23 mouse cellular contexts compared by ENCODE assay signal in genomic region chr4:14147102-14147501, GRCm38 (mm10).
DNase-seq lines count a peak whose midpoint lies in the region; ATAC-seq and TF ChIP-seq lines count a peak whose summit lies in the region.
"Had no signal": no experiment of that assay in that cellular context is flagged by ENCODE, and none has a peak within 500 bp of the region (broad histone marks: within the 10 kb centered on the region; RNA-seq: fewer than 3 reads in every experiment).

No protein-coding gene starts in this region.

- no peak for TF ChIP-seq POLR2A in brain, embryonic 14.5 days (IDR thresholded peaks at IDR 0.05; ENCODE audit: borderline replicate concordance, extremely low read depth, insufficient read depth, insufficient read length, poor library complexity, severe bottlenecking)

- 0 out of 2 replicates have a peak overlapping the region, but pooled peaks have one; percentile 8 for H3K27ac ChIP-seq in hindbrain, embryonic 15.5 days (replicated peaks)
- no peak overlapping the region for H3K27ac ChIP-seq in hindbrain, embryonic 10.5 days
- H3K27ac ChIP-seq in midbrain, embryonic 15.5 days: peak overlapping the region; percentile 9; the same call in 1 of the 2 replicates
- H3K27ac ChIP-seq in midbrain, embryonic 11.5 days (ENCODE audit: low read depth, low read length): no peak overlapping the region
- H3K27ac ChIP-seq: embryonic facial prominence, embryonic 10.5 days; embryonic facial prominence, embryonic 12.5 days; forebrain, embryonic 13.5 days; forebrain, embryonic 15.5 days had no signal

- no peaks in the 10 kb centered on the region for H3K4me1 ChIP-seq in hindbrain, embryonic 15.5 days (replicated peaks)
- H3K4me1 ChIP-seq in hindbrain, embryonic 10.5 days (replicated peaks): no peaks in the 10 kb centered on the region
- H3K4me1 ChIP-seq in midbrain, embryonic 15.5 days: peaks cover 7% of the 10 kb centered on the region; the same call in 1 of the 2 replicates
- no peaks in the 10 kb centered on the region for H3K4me1 ChIP-seq in midbrain, embryonic 11.5 days (ENCODE audit: control insufficient read depth, insufficient read depth, low read length)
- H3K4me1 ChIP-seq: embryonic facial prominence, embryonic 10.5 days; embryonic facial prominence, embryonic 12.5 days; forebrain, embryonic 13.5 days; forebrain, embryonic 15.5 days had no signal

- H3K36me3 ChIP-seq in hindbrain, embryonic 15.5 days: no peaks in the 10 kb centered on the region
- H3K36me3 ChIP-seq in hindbrain, embryonic 10.5 days: no peaks in the 10 kb centered on the region
- no peaks in the 10 kb centered on the region for H3K36me3 ChIP-seq in midbrain, embryonic 15.5 days (replicated peaks)
- no peaks in the 10 kb centered on the region for H3K36me3 ChIP-seq in midbrain, embryonic 11.5 days (ENCODE audit: control insufficient read depth, insufficient read depth, low read length)
- H3K36me3 ChIP-seq: embryonic facial prominence, embryonic 10.5 days; embryonic facial prominence, embryonic 12.5 days; forebrain, embryonic 15.5 days; G1E had no signal

- no peak for DNase-seq in hindbrain, embryonic 10.5 days (ENCODE audit: low spot score)
- no peak for DNase-seq in midbrain, embryonic 11.5 days (ENCODE audit: low spot score, missing footprints)
- peak; percentile 33 for DNase-seq in brain, embryonic 14.5 days (ENCODE audit: low read depth)
- DNase-seq: adrenal gland, adult 8-10 months; adrenal gland, postnatal 25 days; B cell, adult 2 months; cerebellum, adult 11-12 months; cerebellum, adult 2 months; cerebellum, adult 9-10 months; cerebellum, postnatal 10 days; cerebellum, postnatal 25 days; forebrain, postnatal 0 days had no signal

- no peaks in the 10 kb centered on the region for H3K27me3 ChIP-seq in hindbrain, embryonic 15.5 days
- H3K27me3 ChIP-seq in hindbrain, embryonic 10.5 days (ENCODE audit: insufficient read depth, poor library complexity, severe bottlenecking): no peaks in the 10 kb centered on the region
- no peaks in the 10 kb centered on the region for H3K27me3 ChIP-seq in midbrain, embryonic 15.5 days (replicated peaks)
- H3K27me3 ChIP-seq in midbrain, embryonic 11.5 days (ENCODE audit: control insufficient read depth, insufficient read depth, low read length): no peaks in the 10 kb centered on the region
- H3K27me3 ChIP-seq: CH12.LX; embryonic facial prominence, embryonic 12.5 days; forebrain, embryonic 13.5 days; forebrain, embryonic 15.5 days; Patski had no signal

- H3K9me3 ChIP-seq in hindbrain, embryonic 15.5 days: no peaks in the 10 kb centered on the region
- H3K9me3 ChIP-seq in hindbrain, embryonic 10.5 days: no peaks in the 10 kb centered on the region
- no peaks in the 10 kb centered on the region for H3K9me3 ChIP-seq in midbrain, embryonic 15.5 days
- no peaks in the 10 kb centered on the region for H3K9me3 ChIP-seq in midbrain, embryonic 11.5 days (ENCODE audit: control insufficient read depth, low read length)
- H3K9me3 ChIP-seq: embryonic facial prominence, embryonic 10.5 days; embryonic facial prominence, embryonic 12.5 days; forebrain, embryonic 13.5 days; forebrain, embryonic 15.5 days; G1E had no signal

- TF ChIP-seq CTCF in brain, embryonic 14.5 days (IDR thresholded peaks at IDR 0.05; ENCODE audit: borderline replicate concordance, extremely low read depth, insufficient read depth, insufficient read length): no peak

- no peak for ATAC-seq in hindbrain, embryonic 15.5 days (ENCODE audit: low FRiP score, low read depth)
- peak; percentile 54; the same call in 1 of the 2 replicates for ATAC-seq in midbrain, embryonic 15.5 days (replicated peaks)
- no peak for ATAC-seq in midbrain, embryonic 11.5 days (ENCODE audit: low FRiP score)
- ATAC-seq: activated CD4-positive, CD25-positive, alpha-beta regulatory T cell, adult 4 months; CD4-positive, CD25-positive, alpha-beta regulatory T cell, adult 4 months; forebrain, embryonic 13.5 days; forebrain, embryonic 15.5 days; forebrain, postnatal 0 days; Patski had no signal

- H3K4me3 ChIP-seq in hindbrain, embryonic 15.5 days: no peak overlapping the region
- H3K4me3 ChIP-seq in hindbrain, embryonic 10.5 days: no peak overlapping the region
- no peak overlapping the region for H3K4me3 ChIP-seq in midbrain, embryonic 15.5 days
- no peak overlapping the region for H3K4me3 ChIP-seq in midbrain, embryonic 11.5 days (ENCODE audit: low read depth, low read length)
- H3K4me3 ChIP-seq: embryonic facial prominence, embryonic 10.5 days; embryonic facial prominence, embryonic 12.5 days; forebrain, embryonic 13.5 days; forebrain, embryonic 15.5 days had no signal

- no peak overlapping the region for H3K4me2 ChIP-seq in hindbrain, embryonic 15.5 days
- H3K4me2 ChIP-seq in midbrain, embryonic 15.5 days: no peak overlapping the region
- H3K4me2 ChIP-seq in midbrain, embryonic 11.5 days: no peak overlapping the region
- H3K4me2 ChIP-seq: embryonic facial prominence, embryonic 12.5 days; forebrain, embryonic 13.5 days; forebrain, embryonic 15.5 days had no signal

- H3K9ac ChIP-seq in hindbrain, embryonic 15.5 days: no peak overlapping the region
- H3K9ac ChIP-seq in midbrain, embryonic 15.5 days: no peak overlapping the region
- no peak overlapping the region for H3K9ac ChIP-seq in midbrain, embryonic 11.5 days (ENCODE audit: low read length)
- H3K9ac ChIP-seq: embryonic facial prominence, embryonic 12.5 days; forebrain, embryonic 13.5 days; forebrain, embryonic 15.5 days; forebrain, postnatal 0 days had no signal

Comparison
In these comparisons a context has a peak if more than half of its experiments do, and no peak if none do; other contexts are left out.
1. H3K27ac ChIP-seq: peak in hindbrain, embryonic 15.5 days (single experiment) and midbrain, embryonic 15.5 days (single experiment); none in hindbrain, embryonic 10.5 days (single experiment) and midbrain, embryonic 11.5 days (single experiment).